Mouse (Mus musculus) ES-E14 (cell line): ENCODE data around the gene Dlx5.

Experiments
- CHD2 ChIP-seq: IDR thresholded peaks from 2 replicates; pipeline ENCODE4 v1.6.1; 2014; ENCODE audit warnings: mild to moderate bottlenecking, low read depth, low read length, inconsistent platforms
- HCFC1 ChIP-seq: IDR thresholded peaks from 2 replicates; pipeline ENCODE4 v1.6.1; 2012; ENCODE audit warnings: low read length, inconsistent platforms, borderline replicate concordance; ENCODE audit not compliant: insufficient read depth
- MAFK ChIP-seq: IDR thresholded peaks from 2 replicates; pipeline ENCODE4 v1.6.1; 2014; ENCODE audit warnings: mild to moderate bottlenecking, low read depth, low read length, inconsistent platforms; ENCODE audit not compliant: insufficient read depth
- ZC3H11A ChIP-seq: IDR thresholded peaks from 2 replicates; pipeline ENCODE4 v1.6.1; 2012; ENCODE audit warnings: low read depth, mild to moderate bottlenecking, inconsistent platforms, low read length, borderline replicate concordance

DNA sequence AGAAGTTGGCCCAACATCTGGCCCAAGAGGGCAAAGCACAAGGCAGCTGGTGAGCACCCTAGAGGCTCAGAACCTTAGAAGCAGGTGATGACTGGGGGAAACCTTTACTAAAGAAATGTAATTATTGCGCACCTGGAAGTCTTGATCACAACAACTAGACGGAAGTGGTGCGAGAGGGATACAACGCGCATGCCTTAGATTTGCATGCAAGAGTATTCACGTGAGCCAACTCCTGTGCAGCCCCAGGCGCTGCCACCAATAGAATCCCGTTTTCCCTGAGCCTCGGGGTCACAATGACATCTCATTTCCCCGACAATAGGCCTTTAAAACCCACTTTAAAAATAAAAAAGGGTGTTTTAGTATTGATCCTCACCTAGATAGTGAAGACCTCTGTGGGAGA is 30.7 kb downstream of the Dlx5 start:
- no peak for TF ChIP-seq CHD2
- no peak for TF ChIP-seq HCFC1
- no peak for TF ChIP-seq MAFK
- TF ChIP-seq ZC3H11A = no peak
